Mouse (Mus musculus) lung, postnatal 10 days (tissue): ENCODE data around the gene D930020B18Rik.

Source experiments
- DNase-seq: peaks from one replicate; pipeline ENCODE4 v3.0.0; 2021

The D930020B18Rik gene

GRCm38 (mm10) chr10:121705399-121706163 lies 64.2 kb downstream of the D930020B18Rik start:
- peak; percentile 27 for DNase-seq

GRCm38 (mm10) chr10:121716862-121717261 lies 75.5 kb downstream of the D930020B18Rik start:
- DNase-seq: no peak

- DNase-seq: no peak
These were observed 77.7 kb downstream of the D930020B18Rik start for GRCm38 (mm10) chr10:121718896-121719585.

- DNase-seq: no peak
These were observed 79.3 kb downstream of the D930020B18Rik start for GRCm38 (mm10) chr10:121720701-121721100.

GRCm38 (mm10) chr10:121726505-121726904 lies 85.1 kb downstream of the D930020B18Rik start:
- DNase-seq: no peak

- no peak for DNase-seq
These were observed 85.8 kb downstream of the D930020B18Rik start for GRCm38 (mm10) chr10:121727151-121727550.

GRCm38 (mm10) chr10:121728226-121728625 lies 86.8 kb downstream of the D930020B18Rik start:
- no peak for DNase-seq

DNA sequence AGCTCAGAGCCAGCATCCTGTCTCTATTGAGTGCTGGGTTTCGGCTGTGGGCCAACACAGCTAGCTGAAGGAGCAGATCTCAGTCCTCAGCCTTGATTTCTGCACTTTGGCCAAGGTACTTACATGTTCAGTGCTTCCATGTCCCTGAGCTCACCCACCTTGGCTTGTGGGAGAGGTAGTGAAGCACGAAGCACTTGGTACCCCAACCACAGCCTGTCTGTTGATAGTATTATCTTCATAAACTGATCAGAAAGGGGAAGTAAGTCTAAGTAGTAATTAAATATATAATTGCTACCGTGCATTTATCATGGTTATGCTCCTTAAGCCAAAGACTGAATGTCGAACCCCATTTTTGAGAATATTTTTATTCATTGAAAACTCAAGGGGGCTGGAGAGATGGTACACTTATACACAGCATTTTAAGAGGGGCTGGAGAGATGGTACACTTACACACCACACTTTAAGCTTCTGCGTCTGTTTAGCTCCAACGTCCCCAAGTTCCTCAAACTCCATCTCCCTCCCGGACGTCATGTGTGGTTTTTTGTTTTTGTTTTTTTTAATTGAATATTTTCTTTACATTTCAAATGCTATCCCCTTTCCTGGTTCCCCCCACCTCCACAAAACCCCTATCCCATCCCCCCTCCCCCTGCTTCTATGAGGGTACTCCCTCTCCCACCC lies 89.8 kb downstream of the D930020B18Rik start:
- DNase-seq: no peak

DNA sequence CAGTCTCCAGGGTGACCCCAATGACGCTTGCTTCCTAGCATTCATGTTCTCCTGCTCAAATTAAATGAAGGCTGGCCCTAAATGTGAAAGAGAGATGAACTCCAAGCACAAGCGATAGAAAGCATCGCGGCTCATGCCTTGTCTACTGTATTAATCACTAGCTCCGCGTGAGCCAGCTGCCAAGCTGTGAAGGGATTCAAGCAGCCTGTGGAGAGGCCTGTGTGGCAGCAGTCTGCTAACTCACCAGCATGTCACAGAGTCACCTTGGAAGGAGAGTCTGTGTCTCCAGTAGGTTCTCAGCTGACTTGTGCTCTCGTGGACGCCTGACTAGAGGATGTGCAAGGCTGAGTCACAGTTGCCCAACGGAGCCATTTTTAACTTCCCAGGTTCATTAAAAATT lies 91.2 kb downstream of the D930020B18Rik start:
- DNase-seq: no peak

GRCm38 (mm10) chr10:121737256-121737655 lies 95.9 kb downstream of the D930020B18Rik start:
- no peak for DNase-seq

- DNase-seq: peak; percentile 89
These were observed 98.4 kb downstream of the D930020B18Rik start, which contains the start of gene BC048403 for GRCm38 (mm10) chr10:121739548-121740505. Gene BC048403, plus strand, starts transcription at chr10:121739937.

DNA sequence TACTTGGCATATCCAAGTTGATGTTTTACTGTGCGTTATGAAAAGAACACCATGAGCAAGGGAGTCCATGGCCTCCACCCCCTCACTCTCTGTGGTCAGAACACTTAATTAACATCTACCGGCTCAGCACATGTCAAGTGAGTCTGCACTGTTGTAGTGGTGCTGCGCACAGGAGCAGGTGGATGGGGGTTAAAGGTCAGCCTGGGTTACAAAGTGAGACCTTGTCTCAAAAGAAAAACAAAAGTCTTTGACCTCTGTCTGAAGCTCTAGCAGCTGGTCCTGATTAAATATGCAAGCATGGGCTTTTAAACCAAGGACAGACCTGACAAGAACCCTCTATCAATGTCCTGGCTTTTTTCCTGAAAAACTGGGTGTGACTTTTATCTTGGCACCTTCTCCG lies 100.9 kb downstream of the D930020B18Rik start:
- no peak for DNase-seq
